Mouse (Mus musculus) right cerebral cortex, postnatal 4 days (tissue): ENCODE measurements around the gene Pdcd6.

Experiments used
- DNase-seq: peaks from one replicate; pipeline ENCODE4 v3.0.0-alpha.2; 2022

Pdcd6 gene

DNA sequence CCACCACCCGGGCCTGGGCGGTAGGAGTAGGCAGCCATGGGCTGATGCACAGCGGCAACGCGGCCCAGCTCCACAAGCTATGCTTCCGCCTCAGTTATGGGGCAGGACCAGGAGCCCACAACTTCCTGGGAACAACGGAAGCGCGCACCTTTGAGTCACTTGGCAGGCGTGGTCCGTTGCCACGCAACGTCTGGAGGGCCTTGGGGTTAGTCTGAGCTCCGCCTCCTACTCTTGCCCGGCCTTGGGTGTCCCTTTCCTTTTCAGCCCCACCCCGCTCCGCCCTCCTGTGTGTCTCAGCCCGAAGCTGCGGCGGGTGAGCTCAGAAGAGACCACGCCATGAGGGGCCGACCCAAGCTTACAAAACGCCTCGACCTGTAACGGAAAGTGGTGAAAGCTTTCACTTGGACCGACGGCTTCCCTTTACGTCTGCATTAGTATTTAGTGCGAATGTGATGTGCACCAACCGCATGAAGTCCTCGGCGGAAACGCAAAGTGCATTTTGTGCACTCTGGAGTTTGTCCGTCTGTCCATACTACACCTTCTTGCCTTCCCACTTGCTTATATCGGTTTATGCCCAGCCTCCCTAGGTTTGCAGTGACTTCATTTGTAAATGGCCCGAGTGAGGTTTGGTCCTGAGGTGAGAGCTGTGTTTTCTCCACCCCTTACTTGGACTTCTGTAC is at the start of gene Pdcd6:
Pdcd6 (minus strand) TSS at position 411 of the 680 bp plus-strand sequence.
- peak; percentile 77 for DNase-seq

GRCm38 (mm10) chr13:74363859-74364235 is 46.5 kb upstream of the Pdcd6 start, which contains the start of gene Lrrc14b:
TSS of gene Lrrc14b (minus strand) at chr13:74364005.
- DNase-seq: no peak

DNA sequence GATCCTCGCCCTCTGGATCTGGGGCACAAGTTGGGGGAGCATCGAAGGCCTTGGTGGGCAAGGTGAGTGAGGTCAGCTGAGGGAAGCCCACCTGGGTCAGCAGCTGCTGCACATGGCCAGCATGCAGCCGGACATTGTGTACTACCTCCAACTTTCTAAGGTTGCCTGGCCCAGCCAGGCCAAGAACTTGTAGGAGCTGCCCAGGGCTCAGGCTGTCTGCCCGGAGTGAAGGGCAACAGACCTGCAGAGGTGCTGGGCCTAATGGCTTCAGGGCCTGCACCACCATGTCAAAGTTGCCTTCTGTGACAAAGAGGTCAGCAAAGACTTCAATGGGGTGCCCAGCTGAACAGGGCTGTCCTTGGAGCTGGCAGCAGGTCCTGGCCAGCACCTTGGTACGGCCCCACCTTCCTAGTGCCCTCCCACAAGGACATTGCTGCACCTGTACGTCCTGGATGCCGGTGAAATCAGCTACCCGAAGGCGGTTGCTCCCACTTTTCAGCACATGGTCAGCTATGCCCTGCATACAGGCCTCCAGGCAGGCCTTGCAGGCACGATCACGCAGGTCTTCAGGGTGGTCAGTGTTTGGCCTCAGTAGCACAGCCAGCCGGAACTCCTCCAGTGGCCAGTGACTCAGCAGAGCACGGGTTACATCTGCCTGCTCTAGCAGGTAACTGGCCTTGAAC is 45.9 kb upstream of the Pdcd6 start:
- DNase-seq: no peak

- no peak for DNase-seq
Measured at GRCm38 (mm10) chr13:74362218-74362617, 44.8 kb upstream of the Pdcd6 start.

DNA sequence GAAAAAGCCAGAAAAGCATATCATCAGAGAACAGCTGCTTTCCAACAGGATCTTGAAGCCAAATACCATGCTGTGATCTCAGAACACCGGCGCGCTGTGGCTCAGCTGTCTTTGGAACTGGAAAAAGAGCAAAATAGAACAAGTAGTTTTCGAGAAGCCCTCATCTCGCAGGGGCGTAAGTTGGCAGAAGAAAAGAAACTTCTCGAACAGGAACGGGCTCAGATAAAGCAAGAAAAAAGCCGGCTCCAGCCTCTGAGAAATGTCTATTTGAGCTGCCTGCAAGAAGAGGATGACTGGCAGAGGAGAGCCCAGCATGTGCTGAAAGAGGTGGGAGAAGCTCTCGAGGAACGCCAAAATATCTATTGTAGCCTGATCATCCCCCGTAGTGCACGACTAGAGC is 39.1 kb upstream of the Pdcd6 start:
- DNase-seq: no peak

DNA sequence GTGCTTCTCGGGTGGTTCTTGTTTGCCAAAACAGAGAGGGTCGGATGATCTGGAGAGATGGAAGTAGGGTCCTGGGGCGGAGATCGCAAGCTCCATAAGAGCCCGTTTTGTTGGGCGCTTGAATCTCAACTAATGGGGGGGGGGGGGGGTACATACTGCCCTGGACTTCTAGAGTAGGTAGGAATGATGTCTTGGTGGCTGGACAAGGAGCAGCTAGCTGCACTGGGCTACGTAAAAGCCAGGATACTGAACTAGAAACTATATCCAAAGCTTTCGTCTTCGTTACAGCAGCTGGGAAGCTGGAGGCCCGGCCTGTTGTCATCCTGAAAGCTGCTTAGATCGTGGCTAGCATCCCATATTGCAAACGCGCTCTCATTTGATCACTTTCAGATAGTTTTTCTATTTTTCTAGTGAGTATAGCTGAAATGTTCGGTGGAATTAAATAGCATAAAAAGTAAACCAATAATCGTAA is 33.1 kb upstream of the Pdcd6 start:
- peak; percentile 21 for DNase-seq

DNA sequence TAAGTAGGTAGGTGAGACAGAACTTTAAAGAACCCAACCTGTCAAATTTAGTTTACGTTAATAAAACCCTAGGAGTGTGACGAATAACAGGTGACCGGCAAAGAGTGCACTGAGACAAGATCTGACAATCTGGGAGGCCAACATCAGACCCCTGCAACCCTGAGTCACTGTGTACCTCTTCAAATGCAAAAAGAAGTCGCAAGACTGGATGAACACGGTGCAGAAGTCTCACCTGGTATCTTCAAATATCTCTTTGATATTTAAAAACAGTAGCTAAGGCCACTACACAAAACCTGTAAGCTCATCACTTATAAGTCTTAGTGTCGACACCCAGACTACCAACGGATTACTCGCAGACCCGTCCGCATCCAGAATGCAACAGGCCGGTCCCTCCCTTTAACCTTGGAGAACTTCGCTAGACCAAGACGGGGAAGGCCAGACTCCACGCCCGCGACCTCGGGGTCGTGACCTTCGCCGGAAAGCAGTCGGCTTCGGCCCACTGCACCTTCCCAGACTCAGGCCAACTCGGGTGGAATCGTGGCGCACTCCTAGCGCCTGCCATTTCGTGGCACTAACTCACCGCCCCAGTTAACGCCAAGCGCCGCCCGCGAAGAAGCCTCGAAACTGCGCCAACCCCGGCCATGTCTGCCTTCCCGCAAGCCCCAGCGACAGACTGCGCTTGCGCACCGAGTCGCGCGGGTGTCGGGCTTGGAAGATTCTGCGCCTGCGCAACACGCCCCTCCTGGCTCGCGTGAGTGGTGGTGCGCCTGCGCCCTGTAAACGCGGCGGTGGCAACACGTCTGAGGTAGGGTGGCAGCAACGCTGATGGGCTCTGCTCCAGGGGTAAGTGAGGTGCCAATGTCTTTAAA is 32.4 kb upstream of the Pdcd6 start, which contains the start of the genes Sdha and Ccdc127:
Sdha (minus strand) TSS at position 715 of the 869 bp plus-strand sequence.
Ccdc127 (plus strand) TSS at position 744 of the 869 bp plus-strand sequence.
- DNase-seq: peak; percentile 97

- no peak for DNase-seq
Measured at GRCm38 (mm10) chr13:74341036-74341435, 23.7 kb upstream of the Pdcd6 start.

- no peak for DNase-seq
Measured at GRCm38 (mm10) chr13:74329321-74329720, 11.9 kb upstream of the Pdcd6 start.

DNA sequence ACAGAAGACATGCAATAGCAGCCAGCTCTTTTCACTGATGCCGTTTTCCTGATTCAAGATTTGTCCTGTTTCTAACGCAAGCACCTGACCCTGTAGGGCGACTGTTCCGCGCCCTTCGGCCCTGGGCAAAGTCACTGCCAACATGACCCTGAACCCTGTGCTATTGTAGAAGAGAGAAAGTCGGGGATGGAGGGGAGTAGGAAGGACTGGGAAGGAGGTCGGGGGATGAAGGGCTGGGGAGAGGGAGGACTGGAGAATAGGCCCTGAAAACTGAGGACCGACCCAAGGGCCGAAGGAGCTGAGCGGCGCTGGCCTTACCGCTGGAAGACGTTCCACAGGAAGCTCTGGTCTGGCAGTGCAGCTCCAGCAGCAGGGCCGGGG is 601 bp downstream of the Pdcd6 start:
- no peak for DNase-seq

DNA sequence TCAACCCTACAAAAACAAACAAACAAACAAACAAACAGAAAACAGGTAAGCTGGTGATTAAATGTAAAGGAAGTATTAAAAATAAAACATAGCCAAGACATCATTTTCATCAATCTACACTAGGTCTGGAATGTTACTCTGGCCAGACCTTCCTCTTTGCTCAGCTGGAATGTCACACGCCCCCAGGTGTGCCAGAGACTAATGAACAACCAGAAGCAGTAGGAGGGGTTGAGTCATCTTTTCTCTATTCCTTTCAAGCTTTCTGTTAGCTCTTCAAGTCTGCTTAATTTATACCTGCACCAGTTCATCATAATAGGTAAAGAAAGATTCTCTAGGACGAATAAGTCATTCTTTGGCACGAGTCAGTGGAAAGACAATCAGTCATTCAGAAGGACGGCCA is 994 bp downstream of the Pdcd6 start:
- no peak for DNase-seq

DNA sequence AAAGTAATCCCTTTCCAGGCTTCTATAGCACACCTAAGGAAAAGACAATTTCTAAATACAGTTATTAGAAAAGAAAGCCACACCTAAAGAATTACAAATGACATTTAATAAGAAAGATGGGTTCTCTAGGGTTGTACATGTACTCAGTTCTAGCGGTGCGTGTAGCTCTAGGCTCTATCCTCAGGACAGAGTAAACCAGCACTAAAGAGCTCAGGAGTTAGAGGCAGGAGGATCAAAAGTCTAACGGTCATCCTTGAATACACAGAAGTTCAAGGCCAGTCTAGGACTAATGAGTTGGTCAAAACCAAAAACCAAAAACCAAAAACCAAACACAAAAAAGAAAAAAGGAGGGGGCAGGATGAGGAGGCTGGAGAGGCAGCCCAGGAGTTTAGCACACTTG is 2.8 kb downstream of the Pdcd6 start:
- no peak for DNase-seq

- DNase-seq: no peak
Measured at GRCm38 (mm10) chr13:74305780-74306179, 11.6 kb downstream of the Pdcd6 start.

GRCm38 (mm10) chr13:74305380-74305779 is 12.0 kb downstream of the Pdcd6 start:
- DNase-seq: no peak

DNA sequence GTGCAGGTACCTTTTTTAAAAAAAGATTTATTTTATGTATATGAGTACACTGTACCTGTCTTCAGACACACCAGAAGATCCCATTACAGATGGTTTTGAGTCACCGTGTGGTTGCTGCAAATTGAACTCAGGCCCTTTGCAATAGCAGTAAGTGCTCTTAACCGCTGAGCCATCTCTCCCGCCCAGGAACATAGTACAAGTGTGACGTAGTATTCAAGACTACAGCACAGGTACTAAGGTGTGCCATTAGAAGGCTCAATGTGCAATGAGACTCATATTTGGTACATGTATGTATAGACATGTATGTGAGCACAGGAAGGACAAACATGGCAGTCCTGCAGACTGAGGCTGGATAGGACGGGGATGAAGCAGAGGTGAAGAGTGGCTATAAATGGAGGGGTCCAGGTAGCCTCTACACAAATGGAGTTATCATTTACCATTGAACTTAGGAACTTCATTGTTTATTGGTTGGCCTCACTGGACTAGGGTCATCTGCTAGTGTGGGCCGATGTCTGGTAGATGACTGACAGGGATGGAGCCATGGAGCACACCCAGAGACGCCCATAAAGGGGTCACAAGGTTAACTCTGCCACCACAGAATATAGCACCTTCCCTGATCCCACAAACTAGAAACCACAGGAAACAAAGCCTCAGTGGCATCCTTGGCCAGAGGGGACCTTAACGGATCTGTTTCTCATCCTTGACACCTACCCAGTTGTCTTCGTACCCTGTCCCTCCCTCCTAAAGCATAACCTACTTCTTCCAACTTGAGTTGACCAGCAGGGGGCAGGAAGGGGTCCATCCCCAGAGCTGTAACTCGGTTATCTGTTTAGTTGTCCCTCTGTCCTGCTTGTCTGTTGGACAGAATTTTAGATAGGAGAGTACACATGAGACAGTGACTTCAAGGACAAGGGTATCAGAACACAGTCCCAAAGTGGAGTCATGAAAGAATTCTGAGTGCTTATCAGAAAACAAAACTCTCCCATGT is 15.0 kb downstream of the Pdcd6 start:
- peak; percentile 19 for DNase-seq

DNA sequence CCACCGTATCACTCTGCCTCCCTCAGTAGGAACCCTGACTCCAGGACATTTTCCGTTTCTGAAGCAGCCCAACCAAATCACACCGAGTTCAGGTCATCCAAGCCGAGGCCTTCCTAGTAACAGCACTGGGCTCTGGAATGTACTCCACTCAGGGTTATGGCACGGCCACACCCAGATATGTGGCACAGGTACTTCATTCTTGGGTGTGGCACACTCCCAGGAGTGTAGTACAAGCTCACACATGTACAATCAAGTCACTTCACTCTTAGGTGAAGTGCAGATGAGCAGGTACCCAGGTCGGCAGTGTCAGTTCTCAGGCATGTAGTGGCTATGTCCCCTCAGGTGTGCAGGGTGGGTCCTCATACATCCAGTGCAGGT is 15.8 kb downstream of the Pdcd6 start:
- no peak for DNase-seq

DNA sequence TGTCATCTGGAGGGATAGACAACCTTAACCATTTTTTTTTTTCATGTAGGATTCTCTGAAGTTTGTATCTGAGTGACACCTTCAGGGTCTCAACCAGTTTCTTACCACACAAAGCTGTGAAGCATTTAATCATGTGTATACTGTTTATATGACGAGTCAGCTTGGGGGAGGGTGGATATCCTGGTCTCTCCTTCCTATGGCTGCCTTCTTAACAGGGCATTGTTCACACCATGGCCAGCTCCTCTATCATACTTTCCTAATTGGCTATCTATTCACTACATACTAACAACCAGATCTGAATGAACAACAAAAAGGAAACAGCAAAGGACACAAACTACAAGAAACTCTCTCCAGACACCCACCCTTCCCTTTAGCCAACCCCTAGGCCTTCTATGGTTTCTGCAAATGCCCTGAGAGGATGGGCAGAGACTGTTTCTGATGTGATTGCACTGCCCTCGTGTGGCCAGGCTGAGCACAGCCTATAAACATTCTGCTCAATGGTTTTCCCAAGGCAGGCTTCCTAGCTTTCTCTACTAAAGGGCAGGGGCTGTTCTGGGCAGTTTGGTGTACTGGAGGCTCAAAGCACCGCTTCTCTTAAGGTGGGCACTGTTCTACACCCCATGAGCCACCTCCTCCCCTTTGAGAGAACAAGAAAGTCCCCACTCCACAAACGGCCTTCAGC is 16.3 kb downstream of the Pdcd6 start:
- peak; percentile 79 for DNase-seq

- DNase-seq: no peak
Measured at GRCm38 (mm10) chr13:74296376-74296775, 21.0 kb downstream of the Pdcd6 start.

- DNase-seq: peak; percentile 37
Measured at GRCm38 (mm10) chr13:74292167-74292566, 25.2 kb downstream of the Pdcd6 start, which contains the start of gene Ahrr. TSS of gene Ahrr (minus strand) at chr13:74292331.

- no peak for DNase-seq
Measured at GRCm38 (mm10) chr13:74289646-74290045, 27.7 kb downstream of the Pdcd6 start.

DNA sequence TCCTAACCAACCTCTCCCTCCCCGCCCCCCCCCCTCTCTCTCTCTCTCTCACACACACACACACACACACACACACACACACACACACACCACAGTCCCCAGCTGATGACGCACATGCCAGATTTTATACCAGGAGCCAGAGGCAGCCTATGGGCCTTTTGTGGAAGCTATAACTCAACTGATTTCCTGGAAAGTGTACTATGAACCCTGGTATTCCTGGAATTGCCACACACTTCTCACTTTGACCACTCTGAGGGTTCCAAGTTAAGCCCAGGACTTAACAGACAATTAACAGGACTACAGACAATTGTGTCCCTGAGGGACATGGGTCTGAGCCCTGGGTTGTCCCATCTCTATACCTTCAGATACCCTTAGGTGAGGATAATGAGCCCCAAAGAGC is 35.1 kb downstream of the Pdcd6 start:
- no peak for DNase-seq
